Mouse (Mus musculus) C2C12 (cell line): Measurements from ENCODE around the gene Mrnip. TPM values are rescaled to one million over a fixed set of nuclear protein-coding genes. Genes with fewer than 3 reads are reported as not detected.

Source experiments
- H3K27me3 ChIP-seq: one replicate; pipeline ENCODE4 v1.6.1; 2011; ENCODE audit not compliant: control insufficient read depth, insufficient read depth, insufficient read length
- H3K36me3 ChIP-seq: one replicate; pipeline ENCODE4 v1.6.1; 2011; ENCODE audit not compliant: control insufficient read depth, insufficient read depth
- H3K4me3 ChIP-seq: one replicate; pipeline ENCODE4 v1.5.1; 2011; ENCODE audit warnings: mild to moderate bottlenecking, control low read depth; ENCODE audit not compliant: poor library complexity, insufficient read depth, severe bottlenecking
- H3K79me2 ChIP-seq: one replicate; pipeline ENCODE4 v1.6.1; 2011; ENCODE audit not compliant: control insufficient read depth, insufficient read depth
- H3K79me3 ChIP-seq: one replicate; pipeline ENCODE4 v1.6.1; 2011; ENCODE audit warnings: low read depth, control low read depth
- H3ac ChIP-seq: one replicate; pipeline ENCODE3; 2011; ENCODE audit warnings: low read depth; ENCODE audit not compliant: control insufficient read depth, insufficient read length
- CEBPB ChIP-seq: IDR thresholded peaks from one replicate; pipeline ENCODE4 v1.6.1; 2011; ENCODE audit warnings: low read depth, mild to moderate bottlenecking, control low read depth, moderate library complexity
- CTCF ChIP-seq: IDR thresholded peaks from one replicate; pipeline ENCODE4 v1.5.1; 2011; ENCODE audit not compliant: control insufficient read depth, insufficient read depth, insufficient read length
- FOSL1 ChIP-seq: IDR thresholded peaks from one replicate; pipeline ENCODE4 v1.8.0; 2011; ENCODE audit warnings: mild to moderate bottlenecking, low read length; ENCODE audit not compliant: poor library complexity, insufficient read depth, severe bottlenecking
- MAX ChIP-seq: IDR thresholded peaks from one replicate; pipeline ENCODE4 v1.6.1; 2011; ENCODE audit warnings: mild to moderate bottlenecking, control low read depth
- MYOD1 ChIP-seq: IDR thresholded peaks from one replicate; pipeline ENCODE4 v1.6.1; 2011; ENCODE audit warnings: low read depth; ENCODE audit not compliant: control insufficient read depth, insufficient read length
- MYOG ChIP-seq: IDR thresholded peaks from one replicate; pipeline ENCODE4 v1.6.1; 2011; ENCODE audit not compliant: control insufficient read depth, insufficient read length; ENCODE audit errors: extremely low read depth
- USF1 ChIP-seq: IDR thresholded peaks from one replicate; pipeline ENCODE4 v1.6.1; 2011; ENCODE audit warnings: low read depth, mild to moderate bottlenecking, control low read depth, moderate library complexity
- polyA plus RNA-seq: library from polyadenylated mRNA; unstranded; fragments of >200 nt; fragmentation: generic; extraction: Trizol; gene quantifications from one replicate; pipeline ENCODE4 v1.2.1, GENCODE M21; 2012; ENCODE audit warnings: missing spikeins

Gene Mrnip
- polyA plus RNA-seq, 1 experiment = 4.7 TPM

GRCm38 (mm10) chr11:50134136-50134859 lies 39.9 kb upstream of the Mrnip start:
- Histone ChIP-seq H3K79me3 (peaks cover 4% of the 10 kb centered on the region), H3K4me3 (no peak overlapping the region), H3K27me3 (peaks cover 2% of the 10 kb centered on the region), H3K36me3 (peaks cover 13% of the 10 kb centered on the region), H3K79me2 (peaks cover 15% of the 10 kb centered on the region), H3ac (no peak overlapping the region)
- TF ChIP-seq MYOG = no peak
- TF ChIP-seq CEBPB = no peak
- no peak for TF ChIP-seq FOSL1
- no peak for TF ChIP-seq MYOD1
- TF ChIP-seq CTCF = no peak
- no peak for TF ChIP-seq MAX
- no peak for TF ChIP-seq USF1

- H3K36me3 ChIP-seq = peaks cover 42% of the 10 kb centered on the region
Observed at GRCm38 (mm10) chr11:50138206-50138822, 35.9 kb upstream of the Mrnip start.

DNA sequence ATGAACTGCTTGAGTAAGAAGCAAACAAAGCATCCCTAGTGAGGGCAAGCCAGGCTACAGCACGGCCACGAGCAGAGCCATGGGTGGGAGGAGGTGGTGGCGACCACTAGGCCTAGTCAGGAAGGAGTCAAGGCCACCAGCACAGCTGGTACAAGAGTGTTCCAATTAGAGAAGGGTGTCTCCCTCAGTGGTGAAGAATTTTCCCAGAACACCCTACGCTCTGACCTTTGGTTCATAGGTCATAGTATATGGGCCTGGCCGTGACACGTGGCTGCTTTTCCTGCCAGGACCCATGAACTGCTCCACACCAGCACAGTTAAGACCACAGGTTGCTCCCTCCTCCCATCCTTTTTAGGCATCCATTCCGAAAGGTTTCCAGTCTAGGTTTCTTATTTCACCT lies 34.7 kb upstream of the Mrnip start:
- H3K4me3 ChIP-seq = no peak overlapping the region
- H3K36me3 ChIP-seq = peaks cover 49% of the 10 kb centered on the region
- H3K79me2 ChIP-seq = no peaks in the 10 kb centered on the region
- no peaks in the 10 kb centered on the region for H3K79me3 ChIP-seq
- H3ac ChIP-seq = no peak overlapping the region
- no peaks in the 10 kb centered on the region for H3K27me3 ChIP-seq
- TF ChIP-seq USF1 = no peak
- TF ChIP-seq MAX = no peak
- TF ChIP-seq MYOD1 = no peak
- TF ChIP-seq CEBPB = no peak
- no peak for TF ChIP-seq MYOG
- TF ChIP-seq FOSL1 = no peak
- no peak for TF ChIP-seq CTCF

More at GRCm38 (mm10) chr11:50138206-50138822, 35.9 kb upstream of the Mrnip start:
- Histone ChIP-seq H3K4me3 (no peak overlapping the region), H3K27me3 (no peaks in the 10 kb centered on the region), H3K79me2 (no peaks in the 10 kb centered on the region), H3ac (no peak overlapping the region), H3K79me3 (no peaks in the 10 kb centered on the region)
- TF ChIP-seq MYOG (no peak), MYOD1 (no peak), USF1 (no peak), CEBPB (no peak), MAX (no peak), CTCF (no peak), FOSL1 (no peak)

- H3K27me3 ChIP-seq = no peaks in the 10 kb centered on the region
- H3K4me3 ChIP-seq = no peak overlapping the region
- TF ChIP-seq MYOG (no peak), USF1 (no peak), CTCF (no peak), FOSL1 (no peak), MAX (no peak), MYOD1 (no peak), CEBPB (no peak)
- H3ac ChIP-seq = no peak overlapping the region
- H3K79me3 ChIP-seq = no peaks in the 10 kb centered on the region
- peaks cover 63% of the 10 kb centered on the region for H3K36me3 ChIP-seq
- no peaks in the 10 kb centered on the region for H3K79me2 ChIP-seq
Observed at GRCm38 (mm10) chr11:50145529-50145928, 28.7 kb upstream of the Mrnip start.

DNA sequence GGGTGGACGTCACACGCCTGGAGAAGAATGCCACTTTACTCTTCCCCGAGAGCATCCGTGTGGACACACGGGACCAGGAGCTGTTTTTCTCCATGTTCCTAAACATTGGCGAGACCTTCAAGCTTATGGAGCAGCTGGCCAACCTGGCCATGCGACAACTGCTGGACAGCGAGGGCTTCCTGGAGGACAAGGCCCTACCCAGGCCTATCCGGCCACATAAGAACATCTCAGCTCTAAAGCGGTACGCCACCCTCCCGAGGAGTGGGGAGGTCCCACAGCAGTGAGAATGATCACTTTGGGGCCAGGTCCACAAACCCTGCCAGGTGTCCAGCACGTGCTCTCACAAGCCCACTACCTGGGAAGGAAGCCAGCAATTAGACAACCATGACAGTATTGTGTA lies 28.1 kb upstream of the Mrnip start:
- TF ChIP-seq MYOD1 = no peak
- H3ac ChIP-seq = no peak overlapping the region
- H3K4me3 ChIP-seq = no peak overlapping the region
- no peaks in the 10 kb centered on the region for H3K27me3 ChIP-seq
- H3K79me3 ChIP-seq = no peaks in the 10 kb centered on the region
- H3K36me3 ChIP-seq = peaks cover 57% of the 10 kb centered on the region
- no peaks in the 10 kb centered on the region for H3K79me2 ChIP-seq

GRCm38 (mm10) chr11:50147267-50147957 lies 26.8 kb upstream of the Mrnip start:
- Histone ChIP-seq H3ac (no peak overlapping the region), H3K36me3 (peaks cover 63% of the 10 kb centered on the region), H3K4me3 (no peak overlapping the region), H3K27me3 (no peaks in the 10 kb centered on the region), H3K79me3 (no peaks in the 10 kb centered on the region), H3K79me2 (no peaks in the 10 kb centered on the region)
- TF ChIP-seq CTCF (no peak), MYOD1 (no peak), FOSL1 (no peak), MAX (no peak), MYOG (no peak), CEBPB (no peak), USF1 (no peak)
